Mouse (Mus musculus): ENCODE measurements around the gene Olfr1426.
"Not testable (repeated sequence)": the region's sequence is repeated elsewhere in the genome, so short reads cannot be mapped to it uniquely, and the experiment has no call there.

Olfr1426 gene

GRCm38 (mm10) chr19:12091913-12092312, at the start of gene Olfr1426:
Gene Olfr1426, minus strand, starts transcription at chr19:12092013.
- no peak for DNase-seq (ENCODE audit: low read depth, low spot score)

GRCm38 (mm10) chr19:12134289-12134688, 42.5 kb upstream of the Olfr1426 start:
- no peak for DNase-seq (ENCODE audit: low read depth, low spot score)

- no peak for DNase-seq (ENCODE audit: low read depth, low spot score)
These were observed 31.3 kb upstream of the Olfr1426 start, which contains the start of gene Olfr76 for GRCm38 (mm10) chr19:12123103-12123502. Gene Olfr76, minus strand, starts transcription at chr19:12123203.

- DNase-seq (ENCODE audit: low read depth, low spot score) = no peak
These were observed 24.7 kb upstream of the Olfr1426 start for GRCm38 (mm10) chr19:12116464-12116863.

GRCm38 (mm10) chr19:12115797-12116196, 24.0 kb upstream of the Olfr1426 start, which contains the start of gene Olfr1428:
Gene Olfr1428, minus strand, starts transcription at chr19:12115897.
- no peak for DNase-seq (ENCODE audit: low read depth, low spot score)

- DNase-seq (ENCODE audit: low read depth, low spot score) = no peak
These were observed 22.0 kb upstream of the Olfr1426 start for GRCm38 (mm10) chr19:12113807-12114206.

- no peak for DNase-seq (ENCODE audit: low read depth, low spot score)
These were observed 12.7 kb upstream of the Olfr1426 start for GRCm38 (mm10) chr19:12104541-12104940.

- DNase-seq (ENCODE audit: low read depth, low spot score) = no peak
These were observed 11.4 kb upstream of the Olfr1426 start, which contains the start of gene Olfr1427 for GRCm38 (mm10) chr19:12103234-12103633. Gene Olfr1427, minus strand, starts transcription at chr19:12103334.

GRCm38 (mm10) chr19:12077631-12078030, 14.2 kb downstream of the Olfr1426 start, which contains the start of gene Olfr1425:
Gene Olfr1425, minus strand, starts transcription at chr19:12077731.
- not testable (repeated sequence) for DNase-seq (ENCODE audit: low read depth, low spot score)

- not testable (repeated sequence) for DNase-seq (ENCODE audit: low read depth, low spot score)
These were observed 22.3 kb downstream of the Olfr1426 start for GRCm38 (mm10) chr19:12069546-12069945.

- not testable (repeated sequence) for DNase-seq (ENCODE audit: low read depth, low spot score)
These were observed 24.0 kb downstream of the Olfr1426 start for GRCm38 (mm10) chr19:12067806-12068205.

GRCm38 (mm10) chr19:12062582-12062981, 29.2 kb downstream of the Olfr1426 start, which contains the start of gene Olfr1424:
Gene Olfr1424, minus strand, starts transcription at chr19:12062682.
- DNase-seq (ENCODE audit: low read depth, low spot score) = not testable (repeated sequence)

GRCm38 (mm10) chr19:12043163-12043562, 48.6 kb downstream of the Olfr1426 start:
- DNase-seq (ENCODE audit: low read depth, low spot score) = no peak

- DNase-seq (ENCODE audit: low read depth, low spot score) = no peak
These were observed 50.6 kb downstream of the Olfr1426 start, which contains the start of gene Olfr1423 for GRCm38 (mm10) chr19:12041217-12041616. Gene Olfr1423, minus strand, starts transcription at chr19:12041317.

- DNase-seq (ENCODE audit: low read depth, low spot score) = no peak
These were observed 54.1 kb downstream of the Olfr1426 start for GRCm38 (mm10) chr19:12037727-12038126.

All from embryo, embryonic 11.5 days (tissue).